Mouse (Mus musculus): ENCODE results near the gene Mrpl53.

The Mrpl53 gene

DNA sequence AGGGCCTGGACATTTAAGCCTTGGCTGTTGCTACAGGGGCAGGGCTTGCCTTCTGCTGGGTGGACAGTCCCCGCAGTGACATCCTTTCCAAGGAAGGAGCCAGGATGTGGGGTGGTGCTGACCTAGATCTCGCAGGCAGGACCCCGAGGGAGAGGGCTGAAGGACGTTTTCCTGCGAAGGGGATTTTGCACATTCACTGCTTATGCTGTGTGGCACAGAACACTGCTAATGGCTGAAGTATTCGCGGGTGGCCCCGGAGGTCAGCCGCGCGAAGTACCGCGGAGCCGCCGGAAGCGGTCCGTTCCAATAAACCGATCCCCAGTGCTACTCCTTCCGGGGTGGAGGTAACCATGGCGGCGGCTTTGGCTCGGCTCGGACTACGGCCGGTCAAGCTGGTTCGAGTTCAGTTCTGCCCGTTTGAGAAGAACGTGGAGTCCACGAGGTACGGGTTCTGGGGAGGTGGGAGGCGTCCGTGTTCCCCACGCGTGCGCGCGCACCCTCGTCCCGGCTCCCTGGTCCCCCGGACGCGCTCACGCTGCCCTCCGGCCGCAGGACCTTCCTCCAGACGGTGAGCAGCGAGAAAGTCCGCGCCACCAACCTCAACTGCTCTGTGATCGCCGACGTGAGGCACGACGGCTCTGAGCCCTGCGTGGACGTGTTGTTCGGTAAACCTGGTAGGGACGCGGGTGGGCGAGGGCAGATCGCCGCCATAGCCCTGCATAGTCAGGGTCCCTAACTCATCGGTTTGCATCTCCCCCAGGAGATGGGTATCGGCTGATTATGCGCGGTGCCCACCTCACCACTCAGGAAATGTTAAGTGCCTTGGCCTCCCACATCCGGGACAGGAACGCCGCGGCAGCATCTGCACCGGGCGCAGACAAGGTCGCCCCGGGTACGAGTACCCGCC lies at the start of gene Mrpl53:
Mrpl53 (plus strand) TSS at position 279 of the 907 bp plus-strand sequence.
- peak; percentile 77 for DNase-seq

DNA sequence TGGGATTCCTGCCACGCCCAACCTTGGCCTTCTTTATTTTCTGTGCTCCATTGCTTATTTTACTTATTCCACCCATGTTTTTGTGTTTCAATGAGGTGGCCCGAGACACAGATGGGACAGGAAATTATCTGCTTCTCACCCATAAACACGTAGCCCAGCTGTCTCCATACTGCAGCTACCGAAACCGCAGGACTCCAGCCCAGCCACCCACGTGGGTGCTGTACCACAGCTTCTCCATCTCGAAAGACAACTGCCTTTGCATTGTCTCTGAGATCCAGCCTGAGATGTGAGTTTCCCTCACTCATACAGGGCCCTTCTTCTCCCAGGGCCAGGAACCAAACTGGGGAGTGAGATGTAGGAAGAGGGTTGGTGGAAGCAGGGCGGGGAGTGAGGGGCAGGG lies 42.8 kb upstream of the Mrpl53 start:
- DNase-seq = no peak

DNA sequence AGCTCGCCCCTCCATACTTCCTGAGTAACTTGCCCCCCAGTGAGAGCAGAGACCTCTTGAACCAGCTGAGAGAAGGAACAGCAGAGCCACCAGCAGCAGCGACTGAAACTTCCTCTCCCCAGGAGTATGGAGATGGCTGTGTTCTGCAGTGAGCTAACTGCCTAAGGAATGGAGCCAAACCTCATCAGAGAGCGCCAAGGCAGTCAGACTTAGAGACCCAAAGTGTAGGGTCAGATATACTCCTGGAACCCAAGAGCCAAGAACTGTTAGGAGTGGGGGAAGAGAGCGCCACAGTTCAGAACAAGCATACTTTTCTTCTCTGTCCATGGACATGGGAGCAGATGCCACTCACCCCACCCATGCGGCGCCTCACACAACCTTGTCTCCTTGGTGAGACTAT lies 42.4 kb upstream of the Mrpl53 start:
- no peak for DNase-seq

GRCm38 (mm10) chr6:83068221-83068620 lies 40.6 kb upstream of the Mrpl53 start:
- no peak for DNase-seq

GRCm38 (mm10) chr6:83068706-83069487 lies 39.9 kb upstream of the Mrpl53 start:
- no peak for DNase-seq

DNA sequence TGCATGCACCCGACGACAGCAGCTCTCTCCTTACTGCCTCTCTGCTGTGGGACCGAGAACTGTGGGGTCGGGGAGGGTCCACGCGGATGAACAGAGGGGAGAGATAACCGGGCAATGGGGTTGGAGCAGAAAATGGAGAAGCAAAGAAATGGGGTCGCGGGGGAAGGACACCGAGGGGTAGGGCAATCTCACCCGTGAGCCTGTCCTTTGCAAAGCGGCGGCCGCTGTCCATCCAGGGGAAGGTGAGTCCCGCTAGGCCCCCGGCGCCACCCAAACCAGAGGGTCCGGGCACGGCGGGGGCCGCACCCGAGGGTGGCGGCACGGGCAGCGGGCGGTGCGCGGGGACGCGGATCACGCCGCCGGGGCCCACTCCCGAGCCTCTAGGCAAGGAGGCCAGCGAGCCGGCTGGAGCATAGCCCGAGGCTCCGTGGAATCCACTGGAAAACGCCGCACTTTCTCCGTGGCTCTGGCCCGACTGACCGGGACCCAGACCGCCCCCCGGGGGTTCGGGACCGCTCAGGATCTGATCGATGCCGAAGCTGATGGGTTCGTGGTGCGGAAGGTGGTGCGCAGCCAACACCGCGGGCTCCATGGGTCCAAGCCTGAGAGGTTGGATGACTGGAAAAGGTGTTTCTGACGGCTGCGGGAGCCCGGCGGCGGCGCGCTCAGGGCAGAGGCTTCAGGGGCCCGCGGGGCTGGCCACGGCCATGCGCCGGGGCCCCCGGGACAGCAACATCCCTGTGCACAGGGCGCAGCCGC lies 39.2 kb upstream of the Mrpl53 start:
- DNase-seq = no peak

- no peak for DNase-seq
Observed at GRCm38 (mm10) chr6:83070247-83070310, 38.8 kb upstream of the Mrpl53 start, which contains the start of gene Tlx2. Gene Tlx2 (minus strand): TSS chr6:83070293.

GRCm38 (mm10) chr6:83070311-83071219 lies 38.3 kb upstream of the Mrpl53 start:
- DNase-seq = no peak

- no peak for DNase-seq
Observed at GRCm38 (mm10) chr6:83071220-83071619, 37.6 kb upstream of the Mrpl53 start.

DNA sequence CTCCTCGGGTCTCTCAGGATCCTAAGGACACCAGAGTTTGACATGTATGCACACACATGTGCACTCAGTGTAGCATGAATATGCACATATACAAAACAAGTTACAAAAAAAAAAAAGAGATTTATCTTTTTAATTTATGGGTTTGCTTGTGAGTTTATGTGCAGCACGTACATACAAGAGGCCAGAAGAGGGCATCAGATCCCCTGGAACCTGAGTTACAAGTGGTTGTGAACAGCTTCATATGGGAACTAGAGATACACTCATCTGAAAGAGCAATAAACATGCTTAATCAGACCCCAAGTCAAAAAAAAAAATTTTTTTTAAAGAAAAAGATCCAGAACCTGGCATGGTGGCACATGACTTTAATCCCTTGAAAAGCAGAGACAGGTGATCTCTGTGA lies 33.9 kb upstream of the Mrpl53 start:
- no peak for DNase-seq

DNA sequence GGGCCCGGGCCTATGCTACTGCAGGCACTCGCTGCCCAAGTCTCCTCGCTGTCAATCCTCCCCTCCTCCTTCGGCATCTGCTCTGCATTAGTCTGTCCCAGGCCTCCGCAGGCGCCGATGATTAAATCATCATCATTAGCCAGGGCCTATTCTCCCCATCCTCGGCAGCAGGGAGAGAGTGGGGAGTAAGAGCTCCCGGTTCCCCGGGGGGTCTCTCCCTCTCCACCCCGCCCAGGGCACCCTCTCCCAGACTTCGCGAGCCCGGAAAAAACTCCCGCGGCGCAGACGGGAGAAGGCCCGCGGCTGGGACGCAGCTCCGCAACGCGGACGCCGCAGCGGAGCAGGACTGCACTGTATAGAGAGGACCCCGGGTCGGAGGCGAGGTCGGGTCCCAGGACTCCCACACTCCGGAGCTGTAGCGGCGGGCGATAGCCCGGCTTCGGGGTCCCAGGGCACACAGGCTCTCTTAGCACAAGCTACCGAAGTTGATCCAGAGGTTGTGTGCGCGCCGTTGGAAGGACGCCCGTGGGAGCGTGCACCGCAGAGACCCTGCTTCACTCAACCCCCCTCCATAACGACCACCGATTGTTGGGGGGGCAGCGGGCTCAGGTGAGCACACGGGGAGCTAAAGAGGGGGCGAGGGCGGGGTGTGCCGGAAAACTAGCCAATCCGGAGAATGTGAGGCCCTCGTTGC lies 31.1 kb upstream of the Mrpl53 start, which contains the start of gene Pcgf1:
Pcgf1 (plus strand) TSS at position 240 of the 694 bp plus-strand sequence.
- peak; percentile 32 for DNase-seq

GRCm38 (mm10) chr6:83078324-83078858 lies 30.4 kb upstream of the Mrpl53 start:
- peak; percentile 100 for DNase-seq

DNA sequence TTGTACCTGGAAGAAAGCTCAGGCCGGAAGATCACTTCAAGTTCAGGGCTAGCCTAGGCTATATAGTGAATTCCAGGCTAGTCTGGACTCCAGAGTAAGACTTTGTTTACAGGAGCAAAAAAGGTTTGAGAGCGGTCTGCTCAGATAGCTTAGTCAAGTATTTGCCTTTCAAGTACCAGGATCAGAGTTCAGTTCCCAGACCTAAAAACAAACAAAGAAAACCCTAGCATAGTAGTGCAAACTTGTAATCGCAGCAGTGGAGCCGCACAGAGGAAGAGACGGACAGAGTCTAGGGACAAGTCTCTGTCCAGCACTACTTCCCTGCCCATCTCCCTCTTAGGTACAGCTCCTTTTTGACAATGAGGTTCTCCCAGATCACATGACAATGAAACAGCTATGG lies 28.6 kb upstream of the Mrpl53 start:
- DNase-seq = no peak

DNA sequence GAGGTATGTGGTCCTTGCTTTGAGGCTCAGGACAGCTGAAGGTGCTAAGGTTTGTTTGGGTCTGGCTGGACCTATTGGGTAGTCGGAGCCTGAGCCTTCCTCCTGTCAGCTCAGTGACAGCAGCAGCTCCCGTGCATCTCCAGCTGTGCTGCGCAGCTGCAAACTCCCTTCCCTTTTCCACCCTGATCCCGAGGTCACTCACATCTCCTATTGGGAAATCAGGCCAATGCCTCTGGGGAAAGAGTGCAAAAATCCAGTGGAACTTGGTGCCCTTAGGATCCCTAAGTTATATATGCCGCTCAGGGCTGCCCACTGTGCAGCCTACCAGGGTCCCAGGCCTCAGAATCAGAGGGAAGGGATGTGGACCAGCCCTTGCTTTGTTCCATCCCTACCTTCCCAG lies 25.3 kb upstream of the Mrpl53 start:
- DNase-seq = no peak

DNA sequence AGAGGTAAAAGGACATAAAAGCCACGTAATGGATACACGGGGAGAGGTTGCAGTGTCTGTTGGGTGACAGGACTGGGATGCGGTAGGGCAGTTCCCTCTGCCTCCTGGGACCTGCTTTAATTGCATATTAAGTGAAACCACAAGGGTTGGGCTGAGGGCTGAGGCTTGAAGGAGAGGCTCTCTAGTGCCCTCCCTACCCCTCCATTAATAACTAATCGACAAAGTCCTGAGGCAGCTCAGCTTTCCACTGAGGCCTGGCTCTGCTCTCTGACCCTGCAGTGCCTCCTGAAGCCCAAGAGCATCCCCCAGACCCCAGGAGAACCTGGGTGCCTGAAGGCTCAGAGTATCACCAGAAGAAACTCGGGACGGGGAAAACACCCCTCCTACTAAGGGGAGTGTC lies 24.4 kb upstream of the Mrpl53 start:
- DNase-seq = no peak

DNA sequence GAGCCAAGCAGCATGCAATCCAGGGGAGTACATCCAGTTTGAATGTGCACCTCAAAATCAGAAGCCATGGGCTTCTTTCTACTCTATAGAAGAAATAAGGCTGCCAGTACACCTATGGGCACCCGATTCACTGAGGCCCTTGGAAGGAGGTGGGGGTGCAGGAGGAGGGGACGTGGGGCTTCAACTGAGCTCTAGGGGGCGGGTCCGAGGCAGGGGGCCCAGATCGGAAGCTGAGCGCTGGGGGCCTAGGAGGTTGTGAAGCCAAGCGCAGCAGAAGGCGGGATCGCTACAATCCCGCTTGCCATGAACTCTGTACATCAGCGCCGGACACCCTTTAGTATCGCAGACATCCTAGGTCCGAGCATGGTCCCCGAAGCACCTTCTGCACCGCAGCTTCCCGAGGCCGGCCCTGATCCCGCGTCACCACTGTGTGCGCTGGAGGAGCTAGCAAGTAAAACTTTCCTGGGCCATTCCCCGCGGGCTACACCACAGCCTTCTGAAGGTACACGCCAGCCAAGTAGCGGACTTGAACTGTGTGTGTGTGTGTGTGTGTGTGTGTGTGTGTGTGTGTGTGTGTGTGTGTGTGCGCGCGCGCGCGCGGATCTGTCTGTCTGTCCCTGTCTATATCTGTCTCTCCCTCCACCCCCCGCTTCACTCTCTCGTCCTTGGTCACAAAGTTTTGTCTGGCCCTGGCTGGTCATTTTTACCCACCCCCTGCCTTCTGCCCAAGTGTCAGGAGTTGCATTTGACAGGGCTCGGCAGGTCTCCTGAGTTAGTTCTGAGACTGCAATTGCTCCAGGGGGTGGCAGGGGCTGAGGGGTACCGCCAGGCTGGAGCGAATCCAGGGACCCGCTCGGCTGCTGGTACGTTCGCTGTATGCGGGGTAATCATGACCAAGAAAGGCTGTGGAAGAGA lies 22.5 kb upstream of the Mrpl53 start, which contains the start of gene Lbx2:
Lbx2 (plus strand) TSS at position 247 of the 915 bp plus-strand sequence.
- DNase-seq = no peak

DNA sequence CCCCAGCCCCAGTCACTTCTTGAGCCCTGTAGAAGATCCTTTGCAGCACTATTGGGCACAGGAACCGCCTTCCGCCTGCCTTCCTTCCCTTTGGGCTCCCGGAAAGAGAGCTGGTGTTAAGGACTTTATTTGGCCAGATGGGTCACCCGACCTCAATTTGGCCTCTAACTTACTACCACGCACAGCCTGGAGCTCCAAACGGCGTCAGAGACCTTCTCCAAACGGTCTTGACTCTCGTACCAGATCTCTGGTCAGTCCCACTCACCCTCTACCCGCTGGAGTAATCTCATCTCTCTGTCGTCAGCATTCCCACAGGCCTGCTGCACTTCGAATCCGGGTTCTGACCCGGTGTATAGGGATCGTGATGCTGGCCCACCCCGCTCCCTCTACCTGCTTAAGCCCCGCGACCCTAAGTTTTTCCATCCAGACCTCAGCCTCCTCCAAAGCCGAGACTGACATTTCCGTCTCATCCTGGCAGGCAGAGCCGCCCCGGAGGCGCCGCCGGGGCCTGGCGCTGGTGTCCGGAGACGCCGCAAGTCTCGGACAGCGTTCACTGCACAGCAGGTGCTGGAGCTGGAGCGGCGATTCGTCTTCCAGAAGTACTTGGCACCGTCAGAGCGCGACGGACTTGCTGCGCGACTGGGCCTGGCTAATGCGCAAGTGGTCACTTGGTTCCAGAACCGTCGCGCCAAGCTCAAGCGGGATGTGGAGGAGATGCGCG lies 21.5 kb upstream of the Mrpl53 start:
- DNase-seq = no peak

- no peak for DNase-seq
Observed at GRCm38 (mm10) chr6:83087926-83088260, 20.9 kb upstream of the Mrpl53 start.

- no peak for DNase-seq
Observed at GRCm38 (mm10) chr6:83092416-83093127, 16.3 kb upstream of the Mrpl53 start.
